ENCODE assay signal across 18 mouse cellular contexts in genomic region chr7:79021293-79021905, GRCm38 (mm10). TPM values are rescaled to one million over a fixed set of nuclear protein-coding genes. Genes with fewer than 3 reads are reported as not detected.
DNase-seq lines count a peak whose midpoint lies in the region; ATAC-seq and TF ChIP-seq lines count a peak whose summit lies in the region.
"Had no signal": no experiment of that assay in that cellular context is flagged by ENCODE, and none has a peak within 500 bp of the region (broad histone marks: within the 10 kb centered on the region; RNA-seq: fewer than 3 reads in every experiment).

No protein-coding gene starts in this region.

- H3K9me3 ChIP-seq in forebrain, postnatal 0 days (ENCODE audit: low read length): no peaks in the 10 kb centered on the region
- no peaks in the 10 kb centered on the region for H3K9me3 ChIP-seq in forebrain, embryonic 13.5 days (replicated peaks)
- H3K9me3 ChIP-seq: embryonic facial prominence, embryonic 12.5 days; G1E; heart, embryonic 12.5 days; kidney, embryonic 15.5 days; midbrain, embryonic 15.5 days had no signal

- no peak overlapping the region for H3K9ac ChIP-seq in forebrain, postnatal 0 days
- no peak overlapping the region for H3K9ac ChIP-seq in forebrain, embryonic 13.5 days
- H3K9ac ChIP-seq: embryonic facial prominence, embryonic 12.5 days; heart, embryonic 12.5 days; kidney, embryonic 15.5 days; liver, postnatal 0 days; midbrain, embryonic 15.5 days had no signal

- no peaks in the 10 kb centered on the region for H3K4me1 ChIP-seq in forebrain, postnatal 0 days (ENCODE audit: insufficient read depth)
- H3K4me1 ChIP-seq in forebrain, embryonic 13.5 days: no peaks in the 10 kb centered on the region
- H3K4me1 ChIP-seq: embryonic facial prominence, embryonic 12.5 days; heart, embryonic 12.5 days; kidney, embryonic 15.5 days; midbrain, embryonic 15.5 days had no signal

- H3K36me3 ChIP-seq in forebrain, postnatal 0 days (ENCODE audit: insufficient read depth): no peaks in the 10 kb centered on the region
- no peaks in the 10 kb centered on the region for H3K36me3 ChIP-seq in forebrain, embryonic 13.5 days (ENCODE audit: poor library complexity, severe bottlenecking)
- H3K36me3 ChIP-seq: embryonic facial prominence, embryonic 12.5 days; G1E; heart, embryonic 12.5 days; kidney, embryonic 15.5 days; midbrain, embryonic 15.5 days had no signal

- no peaks in the 10 kb centered on the region for H3K27me3 ChIP-seq in forebrain, postnatal 0 days (ENCODE audit: insufficient read depth, low read length)
- H3K27me3 ChIP-seq in forebrain, embryonic 13.5 days: no peaks in the 10 kb centered on the region
- H3K27me3 ChIP-seq: embryonic facial prominence, embryonic 12.5 days; heart, embryonic 12.5 days; kidney, embryonic 15.5 days; midbrain, embryonic 15.5 days had no signal

- no peak overlapping the region for H3K27ac ChIP-seq in forebrain, postnatal 0 days (ENCODE audit: low read depth, low read length)
- H3K27ac ChIP-seq in forebrain, embryonic 13.5 days: no peak overlapping the region
- H3K27ac ChIP-seq: embryonic facial prominence, embryonic 12.5 days; kidney, embryonic 15.5 days; macrophage; midbrain, embryonic 15.5 days had no signal

- DNase-seq in forebrain, postnatal 0 days: peak; percentile 4
- peak; percentile 36 to 42 for DNase-seq in right cerebral cortex, postnatal 10 days (ENCODE audit: low spot score in 2 of 2)
- DNase-seq in right cerebral cortex, postnatal 25 days: no peak
- peak; percentile 42 to 45 for DNase-seq in layer of hippocampus, postnatal 14 days (ENCODE audit: low spot score in 2 of 2)
- no peak for DNase-seq in adrenal gland, adult 2 months
- DNase-seq in T-cell, adult 2 months (ENCODE audit: low spot score): no peak
- DNase-seq: adrenal gland, postnatal 14 days; gastrocnemius, postnatal 25 days; heart, postnatal 4 days; liver, postnatal 0 days; right cerebral cortex, postnatal 14 days had no signal

- no peak overlapping the region for H3K4me3 ChIP-seq in forebrain, postnatal 0 days (ENCODE audit: low read depth, low read length)
- no peak overlapping the region for H3K4me3 ChIP-seq in forebrain, embryonic 13.5 days
- H3K4me3 ChIP-seq: embryonic facial prominence, embryonic 12.5 days; heart, embryonic 12.5 days; kidney, embryonic 15.5 days; midbrain, embryonic 15.5 days had no signal

- 70% methylated on average over 9 of the region's 9 CpGs for WGBS in forebrain, postnatal 0 days
- 82% methylated on average over 9 of the region's 9 CpGs for WGBS in forebrain, embryonic 13.5 days

- ATAC-seq in forebrain, postnatal 0 days: 0 out of 2 replicates have a peak, but pooled peaks have one; percentile 38
- no peak for ATAC-seq in forebrain, embryonic 13.5 days
- ATAC-seq: liver, postnatal 0 days; midbrain, embryonic 15.5 days had no signal

- TF ChIP-seq CTCF in forebrain, postnatal 0 days (IDR thresholded peaks at IDR 0.05; ENCODE audit: low read depth): no peak

- no peak overlapping the region for H3K4me2 ChIP-seq in forebrain, postnatal 0 days (ENCODE audit: low read depth)
- H3K4me2 ChIP-seq in forebrain, embryonic 13.5 days: no peak overlapping the region
- H3K4me2 ChIP-seq: embryonic facial prominence, embryonic 12.5 days; heart, embryonic 12.5 days; kidney, embryonic 15.5 days; midbrain, embryonic 15.5 days had no signal

RNA-seq across cellular contexts. Expression of gene Acan, which starts 31.9 kb away (rescaled TPM):
- 1.4 and 5.0 TPM in 2 replicates for total RNA-seq in forebrain, postnatal 0 days (2014; rRNA removed)
- 0.28 and 0.50 TPM in 2 replicates for polyA plus RNA-seq in forebrain, postnatal 0 days (2015; fragmentation: Nextera tagmentation; extraction: Ambion mirVana)
- polyA plus RNA-seq in forebrain, embryonic 13.5 days (2015; fragmentation: Nextera tagmentation; extraction: Ambion mirVana): 0.03 TPM in 1 of 2 replicates, not detected in the other
- total RNA-seq in layer of hippocampus, postnatal 14 days (2021): 1 to 10 TPM; 5.3 to 5.4 TPM
- 10 to 100 TPM in 1 of 2 experiments, 1 to 10 TPM in 1; 1.4 to 21.7 TPM for total RNA-seq in adrenal gland, adult 2 months (2021)
- 0.44 and 2.5 TPM in 2 replicates for polyA plus RNA-seq in adrenal gland, adult 2 months (2012; rRNA removed)
- polyA plus RNA-seq: G1E; liver, postnatal 0 days; macrophage had no signal

Comparison
In these comparisons a context has a peak if more than half of its experiments do, and no peak if none do; other contexts are left out.
1. DNase-seq: peak in forebrain, postnatal 0 days (single experiment), right cerebral cortex, postnatal 10 days (2 of 2) and layer of hippocampus, postnatal 14 days (2 of 2); none in right cerebral cortex, postnatal 25 days (single experiment), adrenal gland, adult 2 months (single experiment) and T-cell, adult 2 months (single experiment).